Mouse (Mus musculus): Measurements from ENCODE around the gene Mylip. TPM values are rescaled to one million over a fixed set of nuclear protein-coding genes. Genes with fewer than 3 reads are reported as not detected.

Gene Mylip
- polyA plus RNA-seq, 1 experiment from 2014 or later, result 5.2 TPM

DNA sequence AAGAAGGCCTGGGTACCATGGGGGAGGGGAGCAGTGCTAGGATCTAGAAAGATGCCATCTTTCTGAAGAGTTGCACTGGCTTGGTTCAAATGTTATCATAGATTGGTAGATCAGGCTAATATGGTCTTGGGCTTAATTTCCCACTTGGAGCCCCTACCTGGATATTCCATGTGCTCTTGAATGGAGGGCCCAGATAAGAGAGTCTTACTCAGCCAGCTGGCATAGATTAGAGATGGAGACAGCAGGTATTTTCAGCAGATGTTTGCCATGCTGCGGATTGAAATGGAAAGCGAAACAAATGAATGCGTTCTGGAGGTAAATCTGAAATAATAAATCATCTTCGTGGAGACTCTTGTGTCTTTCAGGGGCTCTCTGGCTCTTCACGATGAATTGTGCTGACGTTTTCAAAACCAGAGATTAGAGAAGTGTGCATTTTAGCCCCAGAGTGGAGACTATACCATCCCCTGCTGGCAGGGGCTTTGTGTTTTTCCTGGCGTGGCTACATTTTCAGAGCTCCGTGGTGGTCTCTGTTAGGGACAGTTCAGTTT is 4.8 kb downstream of the Mylip start:
- Histone ChIP-seq H3K9ac (replicated peaks) (no peak overlapping the region), H3K27ac (replicated peaks) (no peak overlapping the region), H3K4me3 (no peak overlapping the region), H3K4me2 (replicated peaks) (no peak overlapping the region), H3K36me3 (no peaks in the 10 kb centered on the region), H3K9me3 (no peaks in the 10 kb centered on the region), H3K27me3 (no peaks in the 10 kb centered on the region), H3K4me1 (peaks cover 20% of the 10 kb centered on the region)
- WGBS, result 59% methylated on average over 8 of the region's 8 CpGs
- no peak for ATAC-seq (replicated peaks)

DNA sequence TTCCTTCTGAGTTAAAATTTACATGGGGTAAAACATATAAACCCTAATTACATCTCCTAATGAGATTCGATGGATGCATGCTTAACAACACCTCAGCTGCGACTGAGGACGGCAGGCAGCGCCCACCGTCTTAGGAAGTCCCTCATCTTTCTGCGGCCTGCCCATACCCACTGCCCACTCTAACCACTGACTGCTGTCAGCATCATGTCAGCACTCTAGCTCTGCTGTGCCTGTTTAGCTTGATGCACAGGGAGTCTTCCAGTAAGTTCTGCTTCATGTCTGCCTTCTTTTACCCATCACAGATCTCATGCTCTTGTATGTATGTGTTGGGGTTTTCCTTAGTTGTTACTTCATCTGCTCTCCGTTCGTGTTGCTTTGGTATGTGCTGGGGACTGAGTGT is 7.2 kb downstream of the Mylip start:
- no peak for ATAC-seq (replicated peaks)
- no peaks in the 10 kb centered on the region for H3K9me3 ChIP-seq
- H3K27ac ChIP-seq (replicated peaks), result no peak overlapping the region
- H3K27me3 ChIP-seq, result no peaks in the 10 kb centered on the region
- H3K4me1 ChIP-seq, result peaks cover 4% of the 10 kb centered on the region; the same call in 1 of the 2 replicates
- 84% methylated on average over 8 of the region's 8 CpGs for WGBS
- no peak overlapping the region for H3K9ac ChIP-seq (replicated peaks)
- no peak overlapping the region for H3K4me2 ChIP-seq (replicated peaks)
- H3K4me3 ChIP-seq, result no peak overlapping the region
- no peaks in the 10 kb centered on the region for H3K36me3 ChIP-seq

DNA sequence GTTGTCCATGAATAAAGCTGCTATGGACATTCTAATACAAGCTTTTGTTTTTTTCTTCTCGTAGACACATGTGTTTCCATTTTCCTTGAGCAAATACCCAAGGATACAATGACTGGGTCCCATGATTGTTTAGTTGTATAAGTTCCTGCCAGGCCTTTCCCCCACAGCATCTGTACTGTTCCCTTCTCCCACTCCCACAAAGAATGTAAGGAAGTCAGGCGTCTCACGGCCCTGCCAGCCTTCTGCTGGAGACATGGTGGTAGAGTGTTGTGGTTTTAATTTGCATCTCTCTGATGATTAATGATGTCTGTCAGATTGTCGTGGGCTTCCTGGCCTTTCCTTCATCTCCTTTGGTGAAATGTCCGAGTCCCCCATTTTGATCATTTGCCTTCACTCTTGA is 7.7 kb downstream of the Mylip start:
- ATAC-seq (replicated peaks), result no peak
- Histone ChIP-seq H3K4me3 (no peak overlapping the region), H3K4me1 (no peaks in the 10 kb centered on the region; the same call in 1 of the 2 replicates), H3K9me3 (no peaks in the 10 kb centered on the region), H3K36me3 (no peaks in the 10 kb centered on the region), H3K27ac (replicated peaks) (no peak overlapping the region), H3K27me3 (no peaks in the 10 kb centered on the region), H3K4me2 (replicated peaks) (no peak overlapping the region), H3K9ac (replicated peaks) (no peak overlapping the region)
- 58% methylated on average over 5 of the region's 5 CpGs for WGBS

DNA sequence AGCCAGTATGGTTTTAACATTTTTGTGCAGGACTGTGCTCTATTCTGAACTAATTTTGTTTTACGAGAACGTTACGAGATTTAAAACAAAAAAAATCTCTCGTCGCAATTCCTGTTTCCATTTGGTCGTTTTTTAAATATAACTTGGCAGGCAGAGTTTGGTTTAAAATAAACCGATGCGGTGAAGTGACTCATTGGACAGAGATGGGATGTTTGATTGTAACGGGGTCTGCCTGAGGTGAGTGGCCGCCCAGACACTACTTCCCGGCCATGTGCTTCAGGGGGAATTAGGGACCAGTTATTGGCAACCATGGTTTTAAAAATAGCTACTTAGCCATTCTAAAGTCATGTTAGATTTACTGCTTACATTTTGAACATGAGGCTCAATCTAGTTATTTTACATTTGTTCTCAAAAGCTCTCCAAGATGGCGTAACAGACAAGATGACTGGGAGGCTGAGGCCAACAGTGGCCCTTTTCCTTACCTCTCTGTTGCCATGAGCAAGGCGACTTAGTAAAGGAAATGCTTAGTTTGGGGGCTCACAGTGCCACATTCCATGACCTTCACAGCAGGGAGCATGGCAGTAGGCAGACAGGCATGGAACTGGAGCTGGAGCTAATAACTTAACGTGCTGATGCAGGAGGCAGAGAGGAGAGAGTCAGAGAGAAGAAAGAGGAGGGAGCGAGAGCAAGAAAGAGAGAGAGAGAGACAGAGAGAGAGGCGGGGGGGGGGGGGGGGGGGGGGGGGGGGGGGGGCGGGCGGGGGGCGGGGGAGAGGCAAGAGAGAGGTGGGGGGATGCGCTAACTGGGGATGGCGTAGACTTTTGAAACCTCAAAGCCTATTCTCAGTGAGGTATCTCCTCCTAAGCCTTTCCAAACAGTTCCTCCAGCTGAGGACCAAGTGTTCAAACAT is 8.6 kb downstream of the Mylip start:
- no peaks in the 10 kb centered on the region for H3K36me3 ChIP-seq
- H3K27ac ChIP-seq (replicated peaks), result no peak overlapping the region
- H3K4me1 ChIP-seq, result no peaks in the 10 kb centered on the region
- no peaks in the 10 kb centered on the region for H3K9me3 ChIP-seq
- no peak overlapping the region for H3K4me3 ChIP-seq
- H3K9ac ChIP-seq (replicated peaks), result no peak overlapping the region
- no peaks in the 10 kb centered on the region for H3K27me3 ChIP-seq
- no peak overlapping the region for H3K4me2 ChIP-seq (replicated peaks)
- WGBS, result 78% methylated on average over 16 of the region's 21 CpGs
- no peak for ATAC-seq (replicated peaks)

DNA sequence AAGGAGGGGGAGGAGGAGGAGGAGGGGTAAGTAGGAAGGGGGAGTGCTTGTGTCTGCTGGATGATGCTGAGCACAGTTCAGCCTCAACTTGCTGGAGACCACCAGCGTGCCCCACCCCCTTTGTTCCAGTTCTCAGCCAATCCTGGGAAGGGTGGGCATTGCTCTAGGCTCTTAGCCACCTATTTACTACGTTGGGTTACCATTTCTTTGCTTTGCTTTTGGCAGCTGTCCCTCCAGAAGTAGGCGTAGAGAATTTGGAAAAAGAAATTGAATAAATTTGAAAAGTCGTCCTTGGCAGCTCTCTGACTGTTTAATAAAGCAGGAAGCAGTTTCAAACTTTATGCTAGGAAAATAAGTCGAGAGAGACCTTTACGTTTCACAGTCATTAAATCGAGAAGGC is 11.2 kb downstream of the Mylip start:
- no peaks in the 10 kb centered on the region for H3K27me3 ChIP-seq
- 57% methylated on average over 7 of the region's 7 CpGs for WGBS
- no peak overlapping the region for H3K27ac ChIP-seq (replicated peaks)
- H3K9ac ChIP-seq (replicated peaks), result no peak overlapping the region
- no peak overlapping the region for H3K4me2 ChIP-seq (replicated peaks)
- ATAC-seq (replicated peaks), result no peak
- H3K4me3 ChIP-seq, result no peak overlapping the region
- H3K9me3 ChIP-seq, result no peaks in the 10 kb centered on the region
- no peaks in the 10 kb centered on the region for H3K36me3 ChIP-seq
- H3K4me1 ChIP-seq, result no peaks in the 10 kb centered on the region

DNA sequence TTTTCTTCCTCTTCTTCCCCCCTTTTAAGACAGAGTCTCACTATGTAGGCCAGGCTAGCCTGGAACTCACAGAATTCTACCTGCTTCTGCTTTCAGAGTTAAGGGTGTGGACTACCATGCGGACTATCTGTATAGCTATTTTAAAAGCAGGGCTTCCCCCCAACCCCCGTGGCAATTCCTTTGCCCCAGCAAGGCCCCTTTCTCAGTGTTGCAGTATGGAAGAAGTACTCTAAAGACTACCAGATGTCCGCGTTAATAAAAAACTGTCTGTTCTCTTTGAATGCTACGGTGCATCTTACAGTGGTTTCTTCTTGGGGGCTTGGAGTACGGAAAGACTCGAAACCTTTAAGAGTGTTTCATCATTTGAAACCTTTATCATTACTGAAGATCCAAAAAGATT is 12.3 kb downstream of the Mylip start:
- Histone ChIP-seq H3K36me3 (no peaks in the 10 kb centered on the region), H3K4me3 (no peak overlapping the region), H3K9ac (replicated peaks) (no peak overlapping the region), H3K9me3 (no peaks in the 10 kb centered on the region), H3K4me2 (replicated peaks) (no peak overlapping the region), H3K27ac (replicated peaks) (no peak overlapping the region), H3K4me1 (no peaks in the 10 kb centered on the region), H3K27me3 (no peaks in the 10 kb centered on the region)
- 91% methylated on average over 7 of the region's 7 CpGs for WGBS
- no peak for ATAC-seq (replicated peaks)

DNA sequence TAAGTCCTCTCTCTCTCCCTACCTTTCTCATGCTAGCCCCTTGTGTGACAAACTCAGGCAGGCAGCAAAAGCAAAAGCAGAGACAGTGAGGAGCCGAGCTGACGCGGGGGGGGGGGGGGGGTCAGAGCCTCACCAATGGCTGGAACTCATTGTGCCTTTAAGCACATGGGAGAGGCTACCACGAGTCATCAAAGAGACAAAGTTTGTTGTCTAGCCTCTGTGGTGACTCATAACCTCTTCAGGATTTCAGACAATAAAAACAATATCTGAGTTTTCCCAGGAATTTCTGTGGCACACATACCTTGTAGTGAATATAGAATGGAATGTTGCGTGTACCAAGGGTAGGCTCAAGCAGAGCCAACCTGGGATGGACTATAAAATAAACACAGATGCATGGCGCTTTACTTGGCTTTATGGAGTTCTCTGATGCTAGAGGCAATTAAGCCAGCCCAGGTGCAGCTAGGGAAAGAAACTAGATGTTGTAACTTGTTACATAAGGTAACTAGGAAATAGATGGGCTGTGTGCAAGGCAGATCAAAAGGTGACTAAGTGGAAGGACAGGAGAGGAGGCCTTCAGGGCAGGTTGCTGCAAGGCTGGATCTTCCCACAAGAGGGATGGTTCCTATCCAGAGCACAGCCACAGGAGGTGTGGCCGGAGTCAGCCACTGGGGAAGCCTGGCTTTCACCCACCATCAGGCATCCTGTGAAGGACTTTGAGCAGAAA is 12.9 kb downstream of the Mylip start:
- Histone ChIP-seq H3K4me1 (no peaks in the 10 kb centered on the region), H3K27me3 (no peaks in the 10 kb centered on the region), H3K9ac (replicated peaks) (no peak overlapping the region), H3K36me3 (no peaks in the 10 kb centered on the region), H3K4me3 (no peak overlapping the region), H3K9me3 (no peaks in the 10 kb centered on the region), H3K27ac (replicated peaks) (no peak overlapping the region), H3K4me2 (replicated peaks) (no peak overlapping the region)
- ATAC-seq (replicated peaks), result no peak
- WGBS, result 73% methylated on average over 7 of the region's 7 CpGs

DNA sequence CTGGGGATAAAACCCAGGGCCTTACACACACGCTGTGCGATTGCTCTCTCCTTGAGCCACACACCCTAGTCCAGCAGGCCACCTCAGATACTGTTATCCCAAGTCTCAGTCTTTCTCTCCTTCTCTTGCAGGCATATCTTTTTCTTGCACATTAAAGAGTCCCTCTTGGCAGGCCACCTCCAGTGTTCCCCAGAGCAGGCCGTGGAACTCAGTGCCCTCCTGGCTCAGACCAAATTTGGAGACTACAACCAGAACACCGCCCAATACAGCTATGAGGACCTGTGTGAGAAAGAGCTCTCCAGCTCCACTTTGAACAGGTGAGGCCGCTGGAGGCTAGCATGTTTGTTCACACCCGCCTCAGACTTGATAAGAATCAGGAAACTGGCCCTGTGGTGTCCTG is 14.7 kb downstream of the Mylip start:
- no peak overlapping the region for H3K4me3 ChIP-seq
- no peak overlapping the region for H3K9ac ChIP-seq (replicated peaks)
- H3K36me3 ChIP-seq, result 0 out of 2 replicates have a peak, but pooled peaks cover 5% of the 10 kb centered on the region
- H3K27ac ChIP-seq (replicated peaks), result no peak overlapping the region
- no peak overlapping the region for H3K4me2 ChIP-seq (replicated peaks)
- WGBS, result 94% methylated on average over 6 of the region's 6 CpGs
- no peaks in the 10 kb centered on the region for H3K27me3 ChIP-seq
- ATAC-seq (replicated peaks), result no peak
- H3K4me1 ChIP-seq, result no peaks in the 10 kb centered on the region
- H3K9me3 ChIP-seq, result no peaks in the 10 kb centered on the region

DNA sequence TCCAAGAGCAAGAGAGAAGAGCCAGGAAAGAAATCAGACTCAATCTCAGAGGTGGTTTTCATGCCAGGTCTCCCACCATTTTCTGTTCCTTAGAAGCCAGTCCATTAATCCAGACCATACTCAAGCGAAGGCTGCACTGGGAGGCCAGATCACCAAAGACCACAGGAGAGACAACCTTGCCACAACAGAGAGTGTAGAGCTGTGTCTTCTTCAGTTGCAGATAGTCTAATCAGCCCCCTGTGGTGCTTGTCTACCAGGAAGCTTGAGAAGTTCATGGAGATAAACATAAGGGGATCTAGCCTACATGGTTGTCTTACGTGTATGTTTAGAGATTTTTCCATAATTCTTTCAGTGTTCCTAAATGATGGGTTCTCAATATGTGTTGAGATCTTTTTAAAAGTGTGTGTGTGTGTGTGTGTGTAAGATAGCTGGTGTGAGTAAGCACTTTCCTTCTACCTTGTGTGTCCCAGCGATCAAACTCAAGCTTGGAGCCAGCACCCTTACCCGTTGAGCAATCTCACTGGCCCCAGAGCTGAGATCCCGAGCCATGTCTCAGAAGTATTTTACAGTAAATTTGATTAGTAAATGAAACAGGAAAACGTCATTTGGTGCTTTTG is 15.8 kb downstream of the Mylip start:
- no peak for ATAC-seq (replicated peaks)
- Histone ChIP-seq H3K27ac (replicated peaks) (no peak overlapping the region), H3K27me3 (no peaks in the 10 kb centered on the region), H3K9ac (replicated peaks) (no peak overlapping the region), H3K4me3 (no peak overlapping the region), H3K4me2 (replicated peaks) (no peak overlapping the region), H3K36me3 (0 out of 2 replicates have a peak, but pooled peaks cover 5% of the 10 kb centered on the region), H3K9me3 (no peaks in the 10 kb centered on the region), H3K4me1 (no peaks in the 10 kb centered on the region)
- WGBS, result 90% methylated on average over 6 of the region's 6 CpGs

DNA sequence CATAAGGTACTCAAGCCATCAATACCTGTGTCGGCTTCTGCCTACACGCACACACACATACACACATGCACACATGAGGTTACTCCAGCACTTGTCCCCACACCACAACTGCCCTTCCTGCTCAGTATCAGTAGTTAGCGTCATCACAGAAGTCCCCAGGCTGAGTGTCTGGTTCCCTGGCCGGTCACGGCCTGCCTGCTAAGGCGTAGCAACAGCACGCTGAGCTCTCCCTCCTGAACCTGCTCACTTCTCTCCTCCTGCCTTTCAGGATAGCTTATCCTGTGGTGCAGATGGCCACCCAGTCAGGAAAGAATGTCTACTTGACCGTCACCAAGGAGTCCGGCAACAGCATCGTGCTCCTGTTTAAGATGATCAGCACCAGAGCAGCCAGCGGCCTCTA is 16.7 kb downstream of the Mylip start:
- no peak for ATAC-seq (replicated peaks)
- no peaks in the 10 kb centered on the region for H3K27me3 ChIP-seq
- no peak overlapping the region for H3K9ac ChIP-seq (replicated peaks)
- 0 out of 2 replicates have a peak, but pooled peaks cover 5% of the 10 kb centered on the region for H3K36me3 ChIP-seq
- no peaks in the 10 kb centered on the region for H3K4me1 ChIP-seq
- no peak overlapping the region for H3K4me3 ChIP-seq
- WGBS, result 94% methylated on average over 11 of the region's 11 CpGs
- H3K4me2 ChIP-seq (replicated peaks), result no peak overlapping the region
- H3K9me3 ChIP-seq, result no peaks in the 10 kb centered on the region
- no peak overlapping the region for H3K27ac ChIP-seq (replicated peaks)

DNA sequence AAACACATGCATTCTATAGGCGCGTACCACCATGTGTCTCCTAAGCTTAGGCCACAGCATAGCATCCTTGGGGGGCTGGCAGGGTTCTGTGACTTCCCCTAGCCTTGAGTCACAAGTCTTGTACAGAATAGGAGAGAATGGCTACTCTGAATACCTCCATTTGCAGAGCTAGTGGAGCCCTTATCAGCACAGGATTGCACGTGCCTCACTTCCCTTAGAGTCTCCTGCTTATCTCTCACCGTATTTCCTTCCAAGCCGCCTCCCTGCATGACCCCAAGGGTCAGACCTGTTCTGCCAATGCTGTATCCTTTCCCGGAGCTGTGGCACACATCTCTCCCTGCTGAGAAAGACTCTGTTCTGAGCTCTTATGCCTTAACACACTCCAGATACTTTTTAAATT is 17.2 kb downstream of the Mylip start:
- 89% methylated on average over 6 of the region's 6 CpGs for WGBS
- no peak overlapping the region for H3K4me2 ChIP-seq (replicated peaks)
- 0 out of 2 replicates have a peak, but pooled peaks cover 5% of the 10 kb centered on the region for H3K36me3 ChIP-seq
- no peaks in the 10 kb centered on the region for H3K9me3 ChIP-seq
- no peaks in the 10 kb centered on the region for H3K27me3 ChIP-seq
- no peak overlapping the region for H3K4me3 ChIP-seq
- H3K4me1 ChIP-seq, result no peaks in the 10 kb centered on the region
- H3K9ac ChIP-seq (replicated peaks), result no peak overlapping the region
- no peak for ATAC-seq (replicated peaks)
- H3K27ac ChIP-seq (replicated peaks), result no peak overlapping the region

DNA sequence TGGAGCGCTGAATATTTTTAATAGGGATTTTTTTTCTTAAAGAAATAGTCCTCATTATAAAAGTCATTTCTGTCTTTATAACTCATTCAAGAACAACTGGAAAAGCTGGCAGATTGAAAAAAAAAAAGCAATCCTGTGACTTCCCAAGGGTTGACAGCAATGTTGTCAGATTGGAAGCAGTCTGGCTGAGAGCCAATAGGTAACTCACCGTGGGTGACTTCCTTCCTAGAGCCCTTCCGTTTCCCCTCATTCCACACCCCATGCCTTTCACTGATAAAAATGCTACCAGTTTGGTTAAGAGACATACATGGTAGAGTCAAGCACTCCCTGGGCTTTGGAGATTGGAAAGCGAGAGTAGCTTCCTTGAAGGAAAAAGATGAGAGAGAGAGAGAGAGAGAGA is 21.4 kb downstream of the Mylip start:
- H3K4me3 ChIP-seq, result no peak overlapping the region
- H3K9ac ChIP-seq (replicated peaks), result no peak overlapping the region
- no peaks in the 10 kb centered on the region for H3K9me3 ChIP-seq
- H3K36me3 ChIP-seq, result 0 out of 2 replicates have a peak, but pooled peaks cover 5% of the 10 kb centered on the region
- no peak overlapping the region for H3K27ac ChIP-seq (replicated peaks)
- no peaks in the 10 kb centered on the region for H3K27me3 ChIP-seq
- WGBS, result 74% methylated on average over 4 of the region's 4 CpGs
- H3K4me2 ChIP-seq (replicated peaks), result no peak overlapping the region
- H3K4me1 ChIP-seq, result no peaks in the 10 kb centered on the region
- ATAC-seq (replicated peaks), result no peak
